Mouse (Mus musculus) stomach, postnatal 0 days (tissue): ENCODE data around the gene Pyy.

Experiments used
- CTCF ChIP-seq: IDR thresholded peaks from 2 replicates; pipeline ENCODE4 v1.5.1; 2016; ENCODE audit warnings: antibody characterized with exemption, low read depth, mild to moderate bottlenecking, moderate library complexity
- EP300 ChIP-seq: optimal IDR thresholded peaks from 2 replicates; pipeline ENCODE3; 2016; ENCODE audit warnings: antibody characterized with exemption

GRCm38 (mm10) chr11:102102485-102103258 lies 5.0 kb downstream of the Pyy start:
- TF ChIP-seq CTCF (peak; percentile 88), EP300 (no peak)
